Mouse (Mus musculus): ENCODE data around the gene B3gnt9. TPM values are rescaled to one million over a fixed set of nuclear protein-coding genes. Genes with fewer than 3 reads are reported as not detected.
A peak's percentile ranks its signal among the peaks of the same experiment; 100 is the strongest.
"Not testable (repeated sequence)": the region's sequence is repeated elsewhere in the genome, so short reads cannot be mapped to it uniquely, and the experiment has no call there.

The B3gnt9 gene
- total RNA-seq (2021), result 1 to 10 TPM; 2.6 to 4.8 TPM
- long read RNA-seq, experiment 1, partial matches to known transcripts, result 0 of 4 reads
- long read RNA-seq, experiment 1, other reads (novel, unspliced or antisense), result 0 of 4 reads
- long read RNA-seq, experiment 2, partial matches to known transcripts, result 0 of 5 reads
- long read RNA-seq, experiment 2, other reads (novel, unspliced or antisense), result 0 of 5 reads

DNA sequence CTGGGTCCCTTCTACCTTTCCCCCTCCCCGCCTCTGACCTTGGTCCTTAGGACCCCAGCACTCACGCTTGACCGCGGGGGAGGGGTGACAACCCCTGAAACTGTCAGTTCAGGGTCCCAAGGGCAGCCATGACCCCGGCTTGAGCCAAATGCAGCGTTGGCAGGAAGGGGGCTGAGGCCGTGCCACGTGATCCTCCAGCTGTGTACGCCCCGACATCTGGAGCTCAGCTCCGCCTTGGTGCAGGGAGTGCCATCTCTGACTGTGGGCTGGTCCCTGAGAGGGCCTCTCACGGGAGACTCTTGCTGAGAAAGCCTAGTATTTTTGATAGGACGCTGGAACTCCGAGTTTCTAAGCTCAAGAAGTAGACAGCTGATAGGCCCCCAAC, at the start of gene B3gnt9:
TSS of gene B3gnt9 (minus strand) at position 188 of the 385 bp plus-strand sequence.
- DNase-seq (ENCODE audit: low spot score in 2 of 2), result peak in 1 of 2 experiments; percentile 45

DNA sequence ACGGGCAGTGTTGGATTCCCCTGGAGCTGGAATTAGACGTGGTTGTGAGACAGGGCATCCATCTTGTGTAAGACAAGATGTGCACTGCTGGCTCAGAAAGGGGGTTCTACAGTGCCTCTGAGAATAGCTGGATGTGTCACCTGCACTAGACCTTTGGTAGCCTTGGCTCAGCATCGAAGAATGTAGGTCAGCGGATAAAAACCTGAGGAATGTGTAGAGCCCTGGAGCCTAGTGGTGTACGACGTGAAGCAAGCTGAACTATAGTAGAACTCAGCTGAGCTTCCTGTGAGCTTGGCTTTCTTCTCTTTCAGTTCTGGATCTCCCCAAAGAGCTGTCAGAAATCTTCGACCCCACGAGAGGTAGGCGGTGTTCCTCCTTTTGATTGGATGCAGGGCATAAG, 48.9 kb upstream of the B3gnt9 start:
- intact Hi-C loops (cut with DNase I), result no loop called here
- no peak for DNase-seq (ENCODE audit: low spot score in 2 of 2)

More for the DNA sequence above, at the start of gene B3gnt9:
- intact Hi-C loops (cut with DNase I), result no loop called here

DNA sequence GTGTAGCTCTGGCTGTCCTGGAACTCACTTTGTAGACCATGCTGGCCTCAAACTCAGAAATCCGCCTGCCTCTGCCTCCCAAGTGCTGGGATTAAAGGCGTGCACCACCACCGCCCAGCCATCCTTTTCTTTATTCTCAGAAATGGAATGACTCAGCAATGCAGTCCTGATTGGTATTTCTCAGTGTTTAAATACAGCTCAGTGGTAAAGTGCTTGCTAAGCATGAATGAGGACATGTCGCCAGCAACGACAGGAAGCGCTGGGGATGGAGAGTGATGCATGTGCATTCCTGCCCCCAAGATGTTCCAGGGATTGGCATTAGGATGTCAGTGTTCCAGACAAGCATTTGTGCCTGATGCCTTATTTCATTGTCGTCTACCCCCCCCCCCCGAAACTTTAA, 48.4 kb upstream of the B3gnt9 start:
- DNase-seq (ENCODE audit: low spot score in 2 of 2), result no peak
- intact Hi-C loops (cut with DNase I), result no loop called here

DNA sequence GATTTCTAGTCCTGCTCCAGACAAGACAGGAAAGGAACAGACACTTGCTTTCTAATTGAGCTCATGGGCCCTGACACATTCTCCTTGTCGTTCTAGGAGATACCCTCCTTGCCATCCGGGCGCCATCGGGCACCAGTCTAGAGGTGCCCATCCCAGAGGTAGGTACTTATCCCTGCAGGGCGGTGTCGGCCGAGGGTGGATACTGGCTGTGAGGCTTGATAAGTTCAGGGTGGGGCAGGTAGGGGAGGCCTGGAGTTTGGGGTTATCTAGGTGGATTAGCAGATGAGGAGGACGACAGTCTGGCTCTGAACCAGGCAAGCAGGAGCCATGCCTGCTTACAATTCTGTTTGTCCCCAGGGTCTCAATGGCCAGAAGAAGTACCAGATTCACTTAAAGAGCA, 45.0 kb upstream of the B3gnt9 start:
- DNase-seq (ENCODE audit: low spot score in 2 of 2), result no peak
- intact Hi-C loops (cut with DNase I), result no loop called here

DNA sequence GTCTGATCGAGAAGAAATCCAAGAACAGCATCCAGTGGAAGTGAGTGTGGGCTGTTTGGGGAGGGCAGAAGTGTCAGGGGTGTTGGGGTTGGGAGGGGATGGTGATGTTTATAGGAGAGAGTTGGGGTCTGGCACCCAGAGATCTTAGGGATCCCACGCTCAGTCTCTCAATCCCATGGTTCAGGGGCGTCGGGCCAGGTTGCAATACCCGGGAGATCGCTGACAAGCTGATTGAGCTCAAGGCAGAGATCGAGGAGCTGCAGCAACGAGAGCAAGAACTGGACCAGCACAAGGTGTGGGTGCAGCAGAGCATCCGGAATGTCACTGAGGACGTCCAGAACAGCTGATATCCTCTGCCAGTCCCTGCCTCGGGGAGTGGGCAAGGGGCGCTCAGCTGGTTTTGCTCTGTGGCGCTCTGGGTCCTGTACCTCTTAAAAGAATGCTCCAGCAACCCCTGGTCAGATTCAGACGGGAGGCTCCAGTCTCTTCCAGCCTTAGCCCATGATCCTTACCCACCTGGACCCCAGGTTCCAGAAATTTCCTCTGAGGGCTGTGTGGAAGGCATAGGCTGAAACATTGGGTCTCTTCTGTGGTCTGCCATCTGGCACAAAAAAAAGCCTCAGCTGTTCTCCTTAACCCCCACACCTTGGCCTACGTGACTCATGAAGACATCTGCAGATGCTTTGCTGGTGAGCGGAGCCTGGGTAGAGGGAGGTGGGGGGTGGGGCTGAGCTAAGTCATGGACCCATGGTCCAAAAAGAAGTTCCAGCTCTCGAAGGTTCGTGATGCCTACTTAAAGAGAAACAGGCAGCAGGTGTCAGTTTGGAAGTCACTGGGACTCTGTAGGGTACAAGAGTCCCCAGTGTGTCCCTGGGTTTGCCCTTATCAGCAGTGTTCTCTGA, 43.6 kb upstream of the B3gnt9 start:
- intact Hi-C loops (cut with DNase I), result no loop called here
- DNase-seq (ENCODE audit: low spot score in 2 of 2), result no peak

DNA sequence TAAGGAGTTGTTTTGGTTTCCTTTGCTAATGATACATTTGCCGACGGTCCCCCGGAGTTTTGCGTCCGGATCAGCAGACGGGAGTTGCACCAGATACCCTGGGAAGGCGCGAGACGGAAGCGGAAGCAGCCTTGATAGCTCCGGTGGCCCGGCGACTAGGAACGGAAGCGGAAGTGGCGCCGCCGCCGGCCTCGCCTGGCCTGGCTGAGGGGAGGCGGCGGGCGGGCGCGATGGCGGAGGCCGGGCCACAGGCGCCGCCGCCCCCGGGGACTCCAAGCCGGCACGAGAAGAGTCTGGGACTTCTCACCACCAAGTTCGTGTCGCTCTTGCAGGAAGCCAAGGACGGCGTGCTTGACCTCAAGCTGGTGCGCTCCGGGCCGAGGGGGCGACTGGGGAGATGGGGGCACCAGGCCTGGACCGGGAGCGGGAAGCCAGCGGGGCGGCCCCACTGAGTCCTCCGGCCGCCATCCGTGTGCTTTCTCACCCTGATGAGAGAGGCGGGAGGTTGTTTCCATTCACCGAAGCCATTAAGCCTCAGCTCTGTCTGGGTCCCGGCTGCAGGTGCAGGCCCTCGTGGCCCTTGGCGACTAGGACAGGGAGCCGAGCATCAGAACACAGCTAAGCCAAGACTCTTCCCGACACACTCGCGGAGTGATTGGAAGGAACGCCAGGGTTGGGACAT, 42.7 kb upstream of the B3gnt9 start, which contains the start of gene E2f4:
TSS of gene E2f4 (plus strand) at position 153 of the 682 bp plus-strand sequence.
- intact Hi-C loops (cut with DNase I), result no loop called here
- peak; percentile 88 to 95 for DNase-seq (ENCODE audit: low spot score in 2 of 2)

DNA sequence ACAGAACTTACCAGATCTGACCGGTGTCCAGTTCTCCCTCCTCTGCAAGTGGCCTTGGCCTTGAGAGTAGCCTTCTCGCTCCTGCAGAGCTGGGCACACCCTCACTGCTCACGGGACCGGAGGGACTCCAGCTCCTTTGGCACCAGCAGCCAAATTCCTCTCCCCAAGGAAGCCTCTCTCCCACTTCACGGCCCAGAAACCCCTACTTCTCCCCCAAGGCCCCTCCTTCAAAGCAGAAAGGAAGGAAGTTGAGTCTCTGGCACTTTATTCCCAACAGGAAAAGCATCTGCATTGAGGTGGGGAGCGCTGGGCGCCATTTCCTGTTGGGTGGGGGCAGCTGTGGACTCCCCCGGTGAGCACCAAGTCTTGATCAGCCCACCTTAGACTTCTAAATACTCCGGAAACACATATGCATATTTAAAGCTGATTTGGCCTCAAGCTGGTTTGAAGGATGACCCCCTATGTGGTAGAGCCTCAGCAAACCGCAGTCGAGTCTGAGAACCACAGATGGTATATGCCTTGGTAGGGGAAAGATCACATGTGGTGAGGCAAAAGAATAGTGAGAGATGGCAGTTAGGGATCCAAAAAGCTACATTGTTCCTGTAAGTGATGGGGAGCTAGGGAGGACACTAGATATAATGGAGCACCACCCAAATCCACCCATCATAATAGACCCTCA, 41.1 kb upstream of the B3gnt9 start, which contains the start of gene Exoc3l:
TSS of gene Exoc3l (minus strand) at position 207 of the 679 bp plus-strand sequence.
- intact Hi-C loops (cut with DNase I), result no loop called here

DNA sequence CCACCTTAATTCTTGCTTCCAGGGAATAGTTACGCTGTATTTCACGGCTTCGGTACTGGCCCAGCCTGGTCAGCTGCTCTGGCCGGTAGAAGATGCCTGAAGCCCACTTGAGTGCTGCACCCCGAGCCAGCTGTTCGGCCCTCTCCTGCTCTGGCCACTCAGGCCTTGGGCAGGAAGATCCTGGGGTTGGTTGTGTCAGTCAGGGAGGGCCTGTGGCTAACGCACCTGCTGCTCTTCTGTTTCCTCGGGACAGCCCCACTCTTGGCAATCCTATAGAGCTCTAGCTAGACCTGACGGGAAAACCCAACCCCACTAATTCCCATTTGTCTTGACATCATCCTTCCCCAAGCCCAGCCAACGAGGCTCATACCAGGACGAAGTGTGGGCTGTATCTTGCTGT, 40.3 kb upstream of the B3gnt9 start:
- DNase-seq (ENCODE audit: low spot score in 2 of 2), result no peak
- intact Hi-C loops (cut with DNase I), result no loop called here

More for the DNA sequence above, 41.1 kb upstream of the B3gnt9 start, which contains the start of gene Exoc3l:
- DNase-seq (ENCODE audit: low spot score in 2 of 2), result no peak

DNA sequence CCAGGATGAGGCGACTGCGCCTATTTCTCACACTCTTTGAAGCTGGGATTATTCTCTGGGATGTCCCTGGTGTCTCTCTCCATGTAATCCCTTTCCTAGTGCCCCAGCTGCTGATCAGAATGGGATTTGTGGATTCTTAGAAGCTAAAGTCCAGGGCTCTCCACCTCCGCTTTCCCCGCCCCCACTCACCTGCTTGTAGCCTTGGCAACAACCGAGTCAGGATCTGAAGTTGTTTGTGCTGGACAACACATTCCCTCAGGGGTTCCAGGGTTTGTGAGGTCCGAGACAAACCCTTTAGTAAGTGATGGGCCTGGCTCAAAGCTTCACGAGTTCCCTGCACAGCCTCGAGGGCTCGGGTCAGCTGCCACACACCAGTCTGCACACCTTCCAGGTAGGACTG, 39.8 kb upstream of the B3gnt9 start:
- intact Hi-C loops (cut with DNase I), result loop anchor here (5.0 kb wide), 1 partner anchor 637 kb away; no protein-coding TSS in a partner anchor

DNA sequence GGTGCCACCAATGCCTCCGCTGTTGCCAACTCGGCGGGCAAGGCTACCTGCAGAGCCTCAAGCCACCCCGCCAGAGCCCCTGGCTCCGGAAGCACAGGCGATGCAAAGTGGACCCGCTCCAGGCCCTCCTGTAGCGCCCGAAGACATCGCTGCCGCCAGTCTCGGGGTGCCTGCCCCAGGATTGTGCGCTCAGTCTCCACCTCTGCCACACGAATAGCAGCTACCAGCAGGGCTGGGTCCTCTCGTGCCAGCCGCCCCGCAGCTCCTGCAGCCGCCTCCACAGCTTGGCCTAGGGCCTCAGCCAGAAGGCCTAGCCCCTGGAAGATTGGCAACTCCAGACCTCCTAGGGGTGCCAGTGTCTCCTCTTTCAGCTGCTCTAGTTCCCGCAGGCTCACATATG, 38.5 kb upstream of the B3gnt9 start:
- intact Hi-C loops (cut with DNase I), result loop anchor here (5.0 kb wide), 1 partner anchor 636 kb away; no protein-coding TSS in a partner anchor
- DNase-seq (ENCODE audit: low spot score in 2 of 2), result no peak

More for the DNA sequence above, 39.8 kb upstream of the B3gnt9 start:
- DNase-seq (ENCODE audit: low spot score in 2 of 2), result no peak

DNA sequence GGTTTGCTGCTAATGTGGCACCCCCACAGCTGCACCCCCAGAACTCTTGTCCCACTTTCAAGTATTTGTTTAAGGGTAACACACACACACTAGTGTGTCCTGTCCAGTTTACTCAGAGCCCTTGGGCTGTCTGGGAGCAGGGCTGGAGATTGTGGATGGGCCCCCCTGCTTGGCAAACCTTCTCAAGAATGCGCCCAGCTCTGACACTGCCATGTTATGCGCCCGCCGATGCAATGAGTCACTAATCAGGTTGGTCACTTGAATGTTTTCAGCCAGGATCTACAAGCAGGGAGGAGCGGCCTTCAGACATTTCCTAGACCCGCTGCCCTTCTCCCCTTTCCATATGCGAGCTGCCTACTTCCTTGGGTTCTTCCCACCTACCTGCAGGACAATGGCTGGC, 37.5 kb upstream of the B3gnt9 start:
- intact Hi-C loops (cut with DNase I), result loop anchor here (5.0 kb wide), 1 partner anchor 635 kb away; no protein-coding TSS in a partner anchor
- no peak for DNase-seq (ENCODE audit: low spot score in 2 of 2)

DNA sequence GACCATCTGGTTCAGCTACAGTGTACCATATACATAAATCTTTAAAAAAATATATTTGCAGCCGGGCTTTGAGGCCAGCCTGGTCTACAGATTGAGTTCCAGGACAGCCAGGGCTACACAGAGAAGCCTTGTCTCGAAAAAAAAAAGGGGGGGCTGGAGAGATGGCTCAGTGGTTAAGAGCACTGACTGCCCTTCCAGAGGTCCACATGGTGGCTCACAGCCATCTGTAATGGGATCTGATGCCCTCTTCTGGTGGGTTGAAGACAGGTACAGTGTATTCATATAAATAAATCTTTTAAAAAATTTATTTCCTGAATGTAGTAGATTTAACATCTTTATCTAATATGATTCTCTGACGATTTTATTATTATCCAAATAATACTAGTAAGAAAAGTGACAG, 36.8 kb upstream of the B3gnt9 start:
- intact Hi-C loops (cut with DNase I), result loop anchor here (5.0 kb wide), 1 partner anchor 635 kb away; no protein-coding TSS in a partner anchor
- not testable (repeated sequence) for DNase-seq (ENCODE audit: low spot score in 2 of 2)

DNA sequence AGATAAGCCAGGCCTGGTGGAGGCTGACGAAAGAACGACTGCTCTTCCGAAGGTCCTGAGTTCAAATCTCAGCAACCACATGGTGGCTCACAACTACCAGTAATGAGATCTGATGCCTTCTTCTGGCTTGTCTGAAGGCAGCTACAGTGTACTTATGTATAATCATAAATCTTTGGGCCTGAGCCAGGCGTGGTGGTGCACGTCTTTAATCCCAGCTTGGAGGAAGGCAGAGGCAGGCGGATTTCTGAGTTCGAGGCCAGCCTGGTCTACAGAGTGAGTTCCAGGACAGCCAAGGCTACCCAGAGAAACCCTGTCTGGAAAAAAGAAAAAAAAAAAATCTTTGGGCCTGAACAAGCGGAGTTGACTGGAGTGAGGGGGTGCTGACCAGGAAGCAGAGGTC, 36.4 kb upstream of the B3gnt9 start:
- DNase-seq (ENCODE audit: low spot score in 2 of 2), result not testable (repeated sequence)
- intact Hi-C loops (cut with DNase I), result loop anchor here (5.0 kb wide), 1 partner anchor 634 kb away; no protein-coding TSS in a partner anchor

DNA sequence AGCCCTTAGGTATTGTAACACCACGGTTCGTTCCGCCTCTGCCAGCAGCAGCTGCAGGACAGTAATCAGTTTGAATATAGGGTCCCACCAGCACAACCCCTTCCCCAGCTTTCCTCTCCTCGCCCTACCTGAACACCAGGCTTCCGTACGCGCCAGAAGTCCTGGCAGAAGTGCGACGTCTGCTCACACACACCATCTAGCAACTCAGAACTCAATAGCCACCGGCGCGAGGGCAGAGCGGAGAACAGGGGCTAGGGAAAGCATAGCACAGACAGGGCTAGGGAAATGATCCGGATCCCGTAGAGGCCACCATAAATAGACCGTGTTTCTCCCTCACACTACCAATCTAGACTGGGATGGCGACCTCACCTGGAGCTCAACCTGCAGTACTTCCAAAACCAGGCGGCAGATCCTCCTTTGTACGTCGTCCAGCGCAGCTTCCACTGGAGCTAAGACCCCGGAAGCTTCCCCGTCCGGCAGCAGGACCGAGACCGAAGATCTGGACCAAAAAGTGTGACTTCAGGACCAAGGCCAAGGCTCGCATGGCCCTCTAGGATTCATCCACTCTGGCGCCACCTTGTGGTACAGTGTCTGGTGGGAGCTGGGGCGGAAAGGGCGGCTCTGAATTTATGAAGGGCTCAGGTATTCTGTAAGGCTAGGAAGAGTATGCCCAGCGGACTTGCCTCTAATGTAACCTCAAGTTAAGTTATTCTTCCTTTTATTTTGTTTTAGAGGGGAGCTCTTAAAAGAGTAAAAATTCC, 35.8 kb upstream of the B3gnt9 start:
- peak; percentile 70 to 79 for DNase-seq (ENCODE audit: low spot score in 2 of 2)
- intact Hi-C loops (cut with DNase I), result loop anchor here (5.0 kb wide), 1 partner anchor 633 kb away; no protein-coding TSS in a partner anchor

DNA sequence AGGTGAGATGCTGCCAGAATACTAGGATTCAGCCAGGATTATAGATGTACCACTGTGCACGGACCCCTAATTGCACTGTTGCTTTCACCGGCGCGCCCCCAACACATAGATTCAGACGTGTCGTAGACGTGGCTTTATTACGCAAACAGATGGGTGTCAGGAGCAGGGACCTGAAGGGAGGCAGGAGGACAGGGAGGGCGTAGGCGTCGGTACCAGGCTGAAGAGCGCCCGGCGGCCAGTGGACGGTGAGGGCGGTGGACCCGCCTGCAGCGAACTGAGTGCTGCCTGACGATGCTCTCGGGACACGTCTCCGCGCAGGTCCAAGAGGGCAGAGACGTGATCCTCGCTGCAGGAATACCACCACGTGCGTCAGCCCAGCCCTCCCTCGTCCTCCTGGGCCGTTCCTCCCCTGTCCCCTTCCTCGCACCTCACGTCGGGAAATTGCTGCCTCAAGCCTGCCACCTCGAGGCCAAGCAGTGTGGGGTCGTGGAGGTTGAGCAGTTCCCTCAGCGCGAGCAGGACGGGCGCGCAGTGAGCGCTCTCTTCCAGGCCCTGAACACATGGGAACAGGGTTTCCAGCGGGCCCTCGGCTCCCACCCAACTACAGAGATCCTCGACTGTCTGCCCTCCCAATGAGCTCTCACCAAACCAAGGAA, 35.0 kb upstream of the B3gnt9 start, which contains the start of gene 4931428F04Rik:
TSS of gene 4931428F04Rik (minus strand) at position 60 of the 656 bp plus-strand sequence.
- DNase-seq (ENCODE audit: low spot score in 2 of 2), result peak in 1 of 2 experiments; percentile 61
- intact Hi-C loops (cut with DNase I), result loop anchor here (5.0 kb wide), 2 partner anchors 633 to 648 kb away; partner anchors contain the start of gene Ciao2b

DNA sequence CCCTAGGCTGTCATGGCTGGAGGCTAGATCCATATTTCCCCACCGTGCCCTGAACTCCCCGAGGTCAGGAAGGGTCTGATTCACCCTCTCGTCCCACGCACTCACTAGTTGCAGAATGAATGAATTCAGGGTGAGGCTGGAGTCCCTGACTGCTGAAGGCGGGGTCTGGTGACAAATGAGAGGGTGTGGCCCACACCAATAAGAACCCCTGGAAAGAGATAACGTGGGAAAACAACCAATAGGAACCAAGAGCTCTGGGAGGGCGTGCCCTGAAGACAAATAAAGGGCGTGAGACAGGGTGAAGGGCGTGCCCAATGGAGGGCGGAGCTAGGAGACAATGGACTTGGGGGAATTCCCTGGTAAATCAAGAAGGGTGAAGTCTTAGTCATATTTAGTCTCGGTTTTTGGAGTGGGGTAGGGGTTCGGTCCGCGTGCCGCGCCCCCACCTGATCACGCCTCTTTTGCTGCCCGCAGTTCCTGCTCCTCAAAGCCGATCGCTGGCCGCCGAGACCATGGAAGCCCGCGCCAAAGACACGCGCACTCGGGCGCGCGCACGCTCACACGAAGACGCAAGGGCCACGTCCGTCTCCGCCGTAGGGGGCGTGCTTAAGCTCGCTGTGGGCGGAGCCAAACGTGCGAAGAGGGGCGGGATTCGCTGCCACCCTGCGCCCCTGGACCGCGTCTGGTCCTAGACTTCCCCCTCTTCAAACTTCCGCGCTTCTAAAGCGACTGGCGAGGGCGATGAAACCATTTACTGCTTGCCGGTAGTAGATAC, 34.2 kb upstream of the B3gnt9 start:
- intact Hi-C loops (cut with DNase I), result loop anchor here (5.0 kb wide), 1 partner anchor 647 kb away; the partner anchor contains the start of gene Ciao2b
- DNase-seq (ENCODE audit: low spot score in 2 of 2), result peak; percentile 97

DNA sequence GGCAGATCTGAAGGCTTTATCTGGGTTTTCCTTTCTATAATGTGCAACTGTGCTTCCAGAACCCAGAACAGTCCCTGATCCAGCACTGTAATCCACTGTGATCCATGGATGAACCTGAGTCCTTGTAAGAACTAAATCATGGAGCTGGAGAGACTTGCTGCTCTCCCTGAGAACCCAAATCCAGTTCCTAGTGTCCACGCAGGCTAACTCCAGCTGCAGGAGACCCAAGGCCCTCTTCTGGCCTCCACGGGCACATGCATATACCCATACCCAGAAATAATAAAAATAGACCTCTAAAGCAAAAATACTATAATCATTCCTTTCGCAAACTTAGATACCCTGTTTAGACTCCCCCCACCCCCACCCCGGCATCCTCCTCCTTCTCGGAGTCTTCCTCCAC, 33.3 kb upstream of the B3gnt9 start:
- DNase-seq (ENCODE audit: low spot score in 2 of 2), result no peak
- intact Hi-C loops (cut with DNase I), result loop anchor here (5.0 kb wide), 1 partner anchor 646 kb away; the partner anchor contains the start of gene Ciao2b
